Mouse (Mus musculus) forebrain, postnatal 0 days (tissue): ENCODE measurements around the gene Edem2. TPM values are rescaled to one million over a fixed set of nuclear protein-coding genes. Genes with fewer than 3 reads are reported as not detected.

Experiments
- ATAC-seq: fragments of 200-750 bp; cut with Nextera tagmentation; 2 replicates; pipeline ENCODE4 v1.8.0; 2017; ENCODE audit warnings: mild to moderate bottlenecking, moderate library complexity
- DNase-seq: peaks from one replicate; pipeline ENCODE4 v3.0.0-alpha.2; 2015
- H3K27ac ChIP-seq: fragments of 300-500 bp; sonication (generic); 2 replicates; pipeline ENCODE4 v1.5.1; 2014; ENCODE audit warnings: low read depth, mild to moderate bottlenecking, antibody characterized with exemption, low read length, moderate library complexity, mixed read lengths
- H3K27me3 ChIP-seq: fragments of 300-500 bp; sonication (generic); 2 replicates; pipeline ENCODE4 v1.6.1; 2014; ENCODE audit warnings: mild to moderate bottlenecking, low read length, mixed read lengths; ENCODE audit not compliant: insufficient read depth
- H3K36me3 ChIP-seq: fragments of 300-500 bp; sonication (generic); 2 replicates; pipeline ENCODE4 v1.6.1; 2014; ENCODE audit warnings: mild to moderate bottlenecking, moderate library complexity; ENCODE audit not compliant: insufficient read depth
- H3K4me1 ChIP-seq: fragments of 300-500 bp; sonication (generic); 2 replicates; pipeline ENCODE4 v1.6.1; 2014; ENCODE audit warnings: antibody characterized with exemption; ENCODE audit not compliant: insufficient read depth
- H3K4me2 ChIP-seq: fragments of 300-500 bp; sonication (generic); 2 replicates; pipeline ENCODE4 v1.6.1; 2014; ENCODE audit warnings: low read depth, mild to moderate bottlenecking, moderate library complexity
- H3K4me3 ChIP-seq: fragments of 300-500 bp; sonication (generic); 2 replicates; pipeline ENCODE4 v1.5.1; 2014; ENCODE audit warnings: low read depth, low read length, mixed read lengths
- H3K9ac ChIP-seq: fragments of 300-500 bp; sonication (generic); 2 replicates; pipeline ENCODE4 v1.6.1; 2014; ENCODE audit warnings: mild to moderate bottlenecking
- H3K9me3 ChIP-seq: fragments of 300-500 bp; sonication (generic); 2 replicates; pipeline ENCODE4 v1.6.1; 2016; ENCODE audit warnings: low read length
- CTCF ChIP-seq: sonication (generic); IDR thresholded peaks from 2 replicates; pipeline ENCODE4 v1.5.1; 2016; ENCODE audit warnings: antibody characterized with exemption, control low read depth, low read depth
- WGBS: fragments of 180-500 bp; shearing (Covaris S2); extraction: QIAGEN DNeasy Blood & Tissue Kit; methylation state at CpG from one replicate; pipeline ENCODE4 v1.1.7; 2014; 5-methylcytosine and 5-hydroxymethylcytosine counted together
- polyA plus RNA-seq: library from polyadenylated mRNA; unstranded; fragments of >200 nt; fragmentation: Nextera tagmentation; extraction: Ambion mirVana; gene quantifications from 2 replicates; pipeline ENCODE4 v1.2.1, GENCODE M21; 2015
- total RNA-seq: library from RNA; depleted of rRNA; stranded (reverse); fragments of >200 nt; gene quantifications from 2 replicates; pipeline ENCODE4 v1.2.3, GENCODE M21; 2014

The Edem2 gene
- total and polyA plus RNA-seq, 2 experiments from 2014 or later: 34.1 to 41.9 TPM

DNA sequence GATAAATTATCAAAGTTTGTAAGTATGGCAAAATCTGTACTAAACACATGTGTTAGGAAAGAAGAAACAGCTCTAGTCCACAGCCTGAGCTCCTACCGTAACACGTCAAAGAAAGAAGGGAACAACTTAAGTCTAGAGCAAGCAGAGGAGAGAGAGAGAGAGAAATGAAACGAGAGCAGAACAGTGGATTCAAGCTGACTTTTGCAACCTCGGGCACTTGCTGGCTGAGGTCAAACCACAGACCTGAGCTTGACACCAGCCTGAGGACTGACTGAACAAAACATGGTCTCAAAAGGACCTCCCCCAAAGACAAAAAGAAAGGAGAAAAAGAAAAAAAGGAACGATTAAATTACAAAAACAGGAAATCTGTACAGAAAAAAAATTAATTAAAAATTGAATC, 48.7 kb downstream of the Edem2 start:
- 69% methylated on average over 5 of the region's 5 CpGs for WGBS
- no peak for TF ChIP-seq CTCF
- Histone ChIP-seq H3K27ac (no peak overlapping the region), H3K4me3 (no peak overlapping the region), H3K9me3 (no peaks in the 10 kb centered on the region), H3K27me3 (no peaks in the 10 kb centered on the region), H3K4me2 (no peak overlapping the region), H3K4me1 (no peaks in the 10 kb centered on the region), H3K9ac (no peak overlapping the region), H3K36me3 (no peaks in the 10 kb centered on the region)
- ATAC-seq (no peak), DNase-seq (no peak)

- no peaks in the 10 kb centered on the region for H3K4me1 ChIP-seq
- WGBS: 87% methylated on average over 4 of the region's 4 CpGs
- no peak for ATAC-seq
- TF ChIP-seq CTCF: no peak
- no peak overlapping the region for H3K27ac ChIP-seq
- no peaks in the 10 kb centered on the region for H3K27me3 ChIP-seq
- DNase-seq: no peak
- H3K4me3 ChIP-seq: no peak overlapping the region
- H3K4me2 ChIP-seq: no peak overlapping the region
- no peak overlapping the region for H3K9ac ChIP-seq
- H3K36me3 ChIP-seq: no peaks in the 10 kb centered on the region
- no peaks in the 10 kb centered on the region for H3K9me3 ChIP-seq
Observed at GRCm38 (mm10) chr2:155679586-155680110, 49.6 kb downstream of the Edem2 start.

GRCm38 (mm10) chr2:155675118-155675517, 54.2 kb downstream of the Edem2 start:
- no peak for TF ChIP-seq CTCF
- H3K9me3 ChIP-seq: no peaks in the 10 kb centered on the region
- DNase-seq (no peak), ATAC-seq (no peak)
- 72% methylated on average over 4 of the region's 4 CpGs for WGBS
- no peak overlapping the region for H3K4me3 ChIP-seq
- H3K36me3 ChIP-seq: peaks cover 24% of the 10 kb centered on the region
- H3K27ac ChIP-seq: no peak overlapping the region
- H3K9ac ChIP-seq: no peak overlapping the region
- no peaks in the 10 kb centered on the region for H3K4me1 ChIP-seq
- no peaks in the 10 kb centered on the region for H3K27me3 ChIP-seq
- no peak overlapping the region for H3K4me2 ChIP-seq

- WGBS: 17% methylated on average over 2 of the region's 2 CpGs
- Histone ChIP-seq H3K9ac (no peak overlapping the region), H3K4me2 (no peak overlapping the region), H3K9me3 (no peaks in the 10 kb centered on the region), H3K4me3 (no peak overlapping the region), H3K27ac (no peak overlapping the region), H3K36me3 (peaks cover 24% of the 10 kb centered on the region), H3K27me3 (no peaks in the 10 kb centered on the region), H3K4me1 (no peaks in the 10 kb centered on the region)
- DNase-seq: peak; percentile 43
- no peak for ATAC-seq
- TF ChIP-seq CTCF: peak; percentile 62
Observed at GRCm38 (mm10) chr2:155673546-155673945, 55.7 kb downstream of the Edem2 start.

DNA sequence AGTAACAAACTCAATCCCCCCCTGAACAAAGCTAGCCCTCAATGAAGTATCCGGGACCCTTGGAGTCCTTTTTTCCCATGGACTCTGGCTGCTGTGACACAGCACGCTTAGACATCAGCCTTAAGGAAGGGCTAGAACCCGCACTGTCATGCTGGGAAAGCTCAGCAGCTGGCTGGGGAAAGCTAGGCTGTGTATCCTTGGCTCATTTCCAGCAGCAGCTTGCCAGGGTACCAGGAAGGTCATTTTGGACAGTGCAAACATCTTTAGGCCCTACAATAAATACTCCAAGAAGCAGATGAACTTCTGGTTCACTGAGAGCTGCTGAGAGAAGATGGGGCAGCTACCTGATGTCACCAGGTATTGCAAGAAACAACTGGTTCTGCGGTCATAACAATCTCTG, 58.0 kb downstream of the Edem2 start:
- WGBS: 80% methylated on average over 4 of the region's 4 CpGs
- no peak for TF ChIP-seq CTCF
- Histone ChIP-seq H3K27me3 (no peaks in the 10 kb centered on the region), H3K9ac (no peak overlapping the region), H3K36me3 (peaks cover 39% of the 10 kb centered on the region), H3K4me1 (no peaks in the 10 kb centered on the region), H3K4me3 (no peak overlapping the region), H3K9me3 (no peaks in the 10 kb centered on the region), H3K4me2 (no peak overlapping the region), H3K27ac (no peak overlapping the region)
- DNase-seq (no peak), ATAC-seq (no peak)

DNA sequence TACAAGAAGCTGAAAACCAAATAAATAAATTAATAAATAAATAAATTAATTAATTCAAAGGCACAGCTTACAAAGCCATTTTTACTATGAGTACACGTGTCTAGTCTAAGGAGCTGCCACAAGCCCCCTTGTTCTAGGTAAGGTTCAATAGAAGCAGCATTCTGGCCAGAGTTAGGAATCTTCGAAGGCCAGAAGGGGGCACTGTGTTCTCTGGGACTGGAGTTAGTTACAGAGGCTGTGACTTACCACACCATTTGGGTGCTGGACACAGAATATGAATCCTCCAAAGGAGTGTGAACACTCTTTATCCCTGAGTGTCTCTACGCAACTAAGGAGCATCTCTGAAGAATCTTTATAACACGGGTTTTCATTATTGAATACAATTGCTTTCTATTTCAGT, 60.8 kb downstream of the Edem2 start:
- H3K4me2 ChIP-seq: no peak overlapping the region
- no peaks in the 10 kb centered on the region for H3K9me3 ChIP-seq
- WGBS: 83% methylated on average over 4 of the region's 4 CpGs
- H3K4me1 ChIP-seq: no peaks in the 10 kb centered on the region
- TF ChIP-seq CTCF: peak; percentile 55
- H3K4me3 ChIP-seq: no peak overlapping the region
- no peaks in the 10 kb centered on the region for H3K27me3 ChIP-seq
- no peak overlapping the region for H3K27ac ChIP-seq
- ATAC-seq (no peak), DNase-seq (no peak)
- H3K36me3 ChIP-seq: peaks cover 65% of the 10 kb centered on the region
- no peak overlapping the region for H3K9ac ChIP-seq

GRCm38 (mm10) chr2:155667881-155668280, 61.4 kb downstream of the Edem2 start:
- no peak for TF ChIP-seq CTCF
- WGBS: 97% methylated on average over 8 of the region's 8 CpGs
- ATAC-seq (no peak), DNase-seq (no peak)
- no peaks in the 10 kb centered on the region for H3K4me1 ChIP-seq
- no peaks in the 10 kb centered on the region for H3K27me3 ChIP-seq
- no peaks in the 10 kb centered on the region for H3K9me3 ChIP-seq
- no peak overlapping the region for H3K4me3 ChIP-seq
- no peak overlapping the region for H3K27ac ChIP-seq
- H3K9ac ChIP-seq: no peak overlapping the region
- peaks cover 70% of the 10 kb centered on the region for H3K36me3 ChIP-seq
- H3K4me2 ChIP-seq: no peak overlapping the region
